Mouse (Mus musculus) frontal cortex, adult (tissue): ENCODE results near the gene Prss28.

Experiments used
- ATAC-seq: cut with Nextera tagmentation; 2 replicates; pipeline ENCODE4 v1.9.2; 2017; ENCODE audit warnings: mild to moderate bottlenecking, moderate library complexity, mixed read lengths; ENCODE audit not compliant: low TSS enrichment

Prss28 gene

GRCm38 (mm10) chr17:25341490-25341889, 33.0 kb downstream of the Prss28 start:
- ATAC-seq, result no peak

GRCm38 (mm10) chr17:25345462-25345861, 37.0 kb downstream of the Prss28 start, which contains the start of gene Tpsab1:
Gene Tpsab1 (minus strand): TSS chr17:25345562.
- ATAC-seq, result no peak

- no peak for ATAC-seq
These were observed 52.8 kb downstream of the Prss28 start for GRCm38 (mm10) chr17:25361291-25361690.
